Mouse (Mus musculus): ENCODE data around the gene Stx11.

Gene Stx11

GRCm38 (mm10) chr10:12961546-12961945 lies 2.6 kb downstream of the Stx11 start:
- DNase-seq (ENCODE audit: low spot score in 2 of 2) = no peak

DNA sequence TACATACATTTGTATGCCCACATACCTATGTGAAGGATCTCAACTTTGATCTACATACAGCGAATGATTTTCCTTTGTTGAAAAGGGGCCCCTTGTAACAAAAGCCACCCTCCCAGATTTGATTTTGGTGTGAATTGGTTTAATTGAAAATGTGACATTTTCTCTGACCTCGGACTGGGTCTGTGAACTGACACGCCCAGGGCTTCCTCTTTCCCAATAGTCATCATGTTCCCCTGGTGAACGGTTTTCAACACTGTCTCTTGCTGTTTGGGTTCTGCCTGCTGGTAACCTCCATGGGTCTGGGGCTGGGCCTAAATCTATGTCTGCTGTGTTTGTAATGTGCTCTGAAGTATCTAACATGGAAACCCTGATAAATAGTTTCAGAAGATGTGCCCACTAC lies 6.8 kb downstream of the Stx11 start:
- DNase-seq (ENCODE audit: low spot score in 2 of 2) = no peak

- no peak for DNase-seq (ENCODE audit: low spot score in 2 of 2)
Measured at GRCm38 (mm10) chr10:12955831-12956230, 8.3 kb downstream of the Stx11 start.

DNA sequence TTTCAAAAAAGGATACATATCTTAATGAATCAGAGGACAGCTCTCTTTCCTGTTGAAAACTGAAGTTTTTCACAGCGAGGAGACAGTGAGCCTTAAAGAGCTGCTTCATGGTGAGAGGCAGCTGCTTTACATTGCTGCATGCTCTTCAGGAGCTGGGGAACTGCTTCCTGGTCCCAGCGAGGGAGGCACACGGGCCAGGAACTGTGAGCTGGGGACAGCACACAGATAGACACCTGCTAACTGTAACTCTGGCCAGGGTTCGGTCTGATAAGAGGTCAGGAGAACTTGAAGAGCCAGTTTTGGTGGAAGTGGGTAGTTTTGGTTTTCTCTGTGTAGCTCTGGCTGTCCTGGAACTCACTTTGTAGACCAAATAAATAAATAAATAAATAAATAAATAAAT lies 12.7 kb downstream of the Stx11 start:
- DNase-seq (ENCODE audit: low spot score in 2 of 2) = peak in 1 of 2 experiments; percentile 35

DNA sequence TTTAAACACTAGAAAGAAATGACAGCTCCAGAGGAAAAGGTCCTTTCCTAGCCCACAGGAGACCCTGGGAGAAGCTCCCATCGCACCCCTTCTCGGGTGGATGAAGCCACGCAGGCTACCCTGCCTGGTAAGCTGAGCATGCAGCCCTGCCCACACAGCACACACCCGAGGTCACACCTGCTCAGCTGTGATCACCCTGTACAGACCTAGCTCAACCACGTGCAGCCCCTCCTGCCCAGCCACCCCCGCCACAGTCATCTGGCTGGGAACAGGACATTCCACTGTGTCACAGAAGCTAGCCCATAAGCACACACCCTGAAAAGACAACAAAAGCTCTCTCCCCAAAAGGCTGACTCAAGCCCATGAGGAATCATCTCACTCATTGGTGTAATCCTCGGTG lies 14.8 kb downstream of the Stx11 start:
- DNase-seq (ENCODE audit: low spot score in 2 of 2) = peak; percentile 38 to 54

DNA sequence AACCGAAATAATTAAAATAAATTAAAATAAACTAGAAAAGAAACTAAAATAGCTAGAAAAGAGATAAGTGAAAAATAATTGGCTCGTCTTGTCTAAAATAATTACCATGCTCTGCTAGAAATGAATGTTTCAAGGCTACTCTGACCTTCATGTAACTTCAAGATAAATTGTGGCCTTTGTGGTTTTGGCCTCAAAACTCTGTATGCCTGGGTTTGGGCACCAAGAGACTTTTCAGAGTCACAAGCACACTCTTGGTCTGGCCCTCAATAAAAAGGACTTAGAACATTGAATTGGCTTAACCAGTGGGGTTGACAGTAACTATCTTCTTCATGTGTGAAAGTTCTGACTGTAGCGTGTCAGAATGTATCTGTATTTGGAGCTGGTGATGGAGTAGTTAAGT lies 16.5 kb downstream of the Stx11 start:
- no peak for DNase-seq (ENCODE audit: low spot score in 2 of 2)

DNA sequence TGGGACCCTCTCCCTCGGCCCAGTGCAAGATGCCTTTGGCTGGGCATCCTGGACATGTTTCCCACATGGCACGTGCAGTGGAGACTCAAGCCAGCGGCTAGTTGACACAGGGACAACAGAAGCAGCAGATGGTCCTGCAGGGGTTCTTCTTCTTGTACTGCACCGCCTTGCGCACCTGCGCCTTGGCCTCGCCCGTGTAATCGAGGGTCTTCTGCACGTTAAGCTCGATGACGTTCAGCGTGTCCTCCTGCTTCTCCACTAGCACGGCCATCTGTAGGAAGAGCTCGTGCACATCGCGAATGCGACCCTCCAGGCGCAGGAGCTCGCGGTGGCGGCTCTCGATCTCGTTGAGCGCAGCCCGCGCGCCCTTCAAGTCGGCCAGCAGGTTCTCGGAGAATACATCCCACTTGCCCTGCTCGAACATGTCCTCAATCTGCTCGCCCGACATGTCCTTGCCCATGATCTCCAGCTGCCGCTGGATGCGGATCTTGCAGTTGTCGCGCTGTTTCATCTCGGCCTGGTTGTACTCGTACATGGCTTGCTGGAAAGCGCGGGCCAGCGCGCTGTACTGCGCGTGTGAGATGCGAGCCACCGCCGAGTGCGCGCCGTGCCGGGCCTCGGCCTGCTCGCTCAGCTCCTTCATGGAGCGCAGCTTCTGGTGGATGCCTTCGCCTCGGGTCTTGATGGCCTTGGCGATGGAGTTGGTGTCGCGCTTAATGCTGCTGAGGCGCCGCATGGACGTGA lies 22.9 kb downstream of the Stx11 start:
- DNase-seq (ENCODE audit: low spot score in 2 of 2) = no peak

DNA sequence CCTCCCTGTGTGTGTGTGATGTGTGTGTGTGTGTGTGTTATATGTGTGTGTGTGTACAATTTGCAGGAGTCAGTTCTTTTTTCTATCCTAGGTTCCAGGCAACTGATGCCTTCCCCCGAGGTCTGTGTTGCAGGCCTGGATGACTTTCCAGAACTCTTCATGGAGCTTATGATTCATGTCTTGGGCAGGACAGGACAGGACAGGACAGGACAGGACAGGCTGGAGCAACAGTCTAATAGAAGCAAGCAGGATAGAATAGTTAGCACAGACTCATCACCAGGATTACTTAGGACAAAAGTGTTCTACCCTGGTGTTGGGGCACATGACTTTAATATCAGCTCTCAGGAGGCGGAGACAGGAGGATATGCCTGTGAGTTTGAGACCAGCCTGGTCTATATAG lies 25.3 kb downstream of the Stx11 start:
- peak in 1 of 2 experiments; percentile 39 for DNase-seq (ENCODE audit: low spot score in 2 of 2)

- DNase-seq (ENCODE audit: low spot score in 2 of 2) = no peak
Measured at GRCm38 (mm10) chr10:12936079-12936478, 28.0 kb downstream of the Stx11 start.

DNA sequence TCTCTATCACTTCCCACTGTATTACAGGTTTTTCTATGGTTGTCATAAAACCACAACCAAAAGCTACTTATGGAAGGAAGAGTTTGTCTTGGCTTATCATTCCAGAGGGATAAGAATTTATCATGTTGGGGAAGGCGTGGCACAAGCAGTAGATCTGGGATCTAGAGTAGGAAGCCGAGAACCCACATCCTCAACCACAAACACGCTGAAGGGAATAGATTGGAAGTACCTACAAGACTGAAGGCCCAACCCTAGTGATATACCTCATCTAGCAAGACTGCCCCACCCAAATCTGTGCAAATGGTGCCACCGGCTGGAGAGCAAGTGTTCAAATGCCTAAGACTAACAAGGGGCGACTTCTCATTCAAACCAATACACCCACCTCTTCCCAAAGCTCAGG lies 28.5 kb downstream of the Stx11 start:
- DNase-seq (ENCODE audit: low spot score in 2 of 2) = no peak

DNA sequence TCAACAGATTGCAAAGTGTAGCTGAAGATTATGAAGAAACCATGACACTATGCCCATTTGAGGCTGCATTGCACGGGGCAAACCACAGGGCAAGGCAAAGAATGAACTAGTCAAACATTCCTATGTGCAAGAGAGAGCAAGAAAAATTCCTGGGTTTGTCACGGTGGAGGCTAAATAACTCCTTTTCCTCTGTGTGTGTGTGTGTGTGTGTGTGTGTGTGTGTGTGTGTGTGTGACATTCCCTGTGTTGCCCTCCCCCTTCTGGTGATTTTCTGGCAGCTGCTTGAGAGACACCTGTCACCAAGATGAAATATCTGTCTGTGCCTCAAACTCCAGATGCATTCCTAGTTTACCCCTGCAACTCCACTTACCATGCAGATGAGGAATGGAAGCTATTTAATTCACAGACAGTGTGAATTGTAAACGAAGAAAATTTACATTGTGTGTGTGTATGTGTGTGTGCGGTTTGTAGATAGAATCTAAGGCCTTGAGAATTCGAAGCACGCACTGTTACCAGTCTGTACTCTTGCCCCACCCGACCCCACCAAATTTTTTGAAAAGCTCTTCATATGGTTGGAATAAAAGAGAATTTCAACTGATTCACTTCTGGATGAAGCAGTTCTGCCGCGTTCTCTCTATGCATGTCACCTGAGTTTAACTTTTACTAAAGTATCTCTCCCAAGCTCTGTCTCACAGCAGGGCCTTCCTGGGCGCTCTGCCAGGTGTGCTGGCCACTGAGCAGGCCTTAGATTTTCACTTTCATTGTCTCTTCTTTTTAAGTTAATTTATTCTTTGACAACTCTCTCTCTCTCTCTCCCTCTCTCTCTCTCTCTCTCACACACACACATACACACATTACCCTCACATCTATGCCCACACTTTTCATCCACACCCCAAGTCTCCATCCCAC lies 32.4 kb downstream of the Stx11 start:
- DNase-seq (ENCODE audit: low spot score in 2 of 2) = no peak

GRCm38 (mm10) chr10:12930351-12930905 lies 33.7 kb downstream of the Stx11 start:
- DNase-seq (ENCODE audit: low spot score in 2 of 2) = no peak

- no peak for DNase-seq (ENCODE audit: low spot score in 2 of 2)
Measured at GRCm38 (mm10) chr10:12929857-12930174, 34.3 kb downstream of the Stx11 start.

GRCm38 (mm10) chr10:12929149-12929856 lies 34.8 kb downstream of the Stx11 start:
- no peak for DNase-seq (ENCODE audit: low spot score in 2 of 2)

GRCm38 (mm10) chr10:12928193-12928592 lies 35.9 kb downstream of the Stx11 start:
- DNase-seq (ENCODE audit: low spot score in 2 of 2) = no peak

GRCm38 (mm10) chr10:12922574-12923353 lies 41.3 kb downstream of the Stx11 start:
- peak; percentile 94 to 95 for DNase-seq (ENCODE audit: low spot score in 2 of 2)

- no peak for DNase-seq (ENCODE audit: low spot score in 2 of 2)
Measured at GRCm38 (mm10) chr10:12922077-12922573, 42.0 kb downstream of the Stx11 start.

GRCm38 (mm10) chr10:12921551-12922040 lies 42.5 kb downstream of the Stx11 start:
- DNase-seq (ENCODE audit: low spot score in 2 of 2) = no peak

DNA sequence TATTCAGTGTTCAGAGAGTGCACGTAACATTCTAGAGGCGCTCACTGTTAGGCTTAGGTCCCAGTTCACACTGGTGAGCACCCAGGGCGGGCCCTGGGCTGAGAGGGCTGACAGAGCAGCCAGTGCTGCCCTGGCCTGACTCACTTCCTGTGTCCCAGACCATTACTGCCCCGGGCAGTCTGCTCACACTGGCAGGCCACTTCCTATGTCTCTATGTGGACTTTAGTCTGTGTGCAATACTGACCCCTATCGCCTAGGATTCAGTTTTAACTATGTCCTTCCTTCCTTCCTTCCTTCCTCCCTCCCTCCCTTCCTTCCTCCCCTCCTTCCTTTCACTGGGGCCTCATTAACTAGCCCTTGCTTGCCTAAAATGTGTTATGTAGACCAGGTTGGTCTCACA lies 44.8 kb downstream of the Stx11 start:
- DNase-seq (ENCODE audit: low spot score in 2 of 2) = peak; percentile 30 to 47

- DNase-seq (ENCODE audit: low spot score in 2 of 2) = no peak
Measured at GRCm38 (mm10) chr10:12917626-12918025, 46.5 kb downstream of the Stx11 start.

DNA sequence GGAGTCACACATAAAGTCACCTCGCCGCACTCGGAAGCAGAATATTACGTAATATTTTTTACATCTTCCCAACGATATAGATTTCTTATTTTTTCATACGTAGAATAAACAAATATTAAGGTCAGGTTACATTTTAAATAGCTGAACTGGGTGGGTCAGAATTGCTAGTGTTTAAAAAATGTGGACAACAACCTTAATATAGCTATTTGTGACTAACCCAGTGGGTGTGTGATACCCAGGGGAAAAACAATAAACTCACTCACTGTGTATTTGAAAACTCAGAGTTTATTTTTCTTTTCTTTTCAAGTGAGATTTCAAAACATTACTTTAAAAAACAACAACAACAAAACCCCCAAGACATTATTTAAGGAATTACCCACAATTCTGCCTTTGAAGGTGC lies 47.7 kb downstream of the Stx11 start:
- no peak for DNase-seq (ENCODE audit: low spot score in 2 of 2)

All from urinary bladder, postnatal 36 days (tissue).